Mouse (Mus musculus) brain, adult 2 months (tissue): Measurements from ENCODE around the gene Trim42.
A peak's percentile ranks its signal among the peaks of the same experiment; 100 is the strongest.

Experiments used
- DNase-seq: peaks from one replicate; pipeline ENCODE4 v3.0.0; 2011; ENCODE audit warnings: low read depth, low spot score

The Trim42 gene

GRCm38 (mm10) chr9:97369591-97369990 is at the start of gene Trim42:
Gene Trim42, minus strand, starts transcription at chr9:97369958.
- DNase-seq = peak; percentile 15

GRCm38 (mm10) chr9:97414876-97415668 is 45.3 kb upstream of the Trim42 start:
- peak; percentile 24 for DNase-seq

GRCm38 (mm10) chr9:97408142-97408541 is 38.4 kb upstream of the Trim42 start:
- peak; percentile 27 for DNase-seq

GRCm38 (mm10) chr9:97356441-97356840 is 13.3 kb downstream of the Trim42 start:
- no peak for DNase-seq

GRCm38 (mm10) chr9:97344767-97345297 is 24.9 kb downstream of the Trim42 start:
- no peak for DNase-seq

- peak; percentile 32 for DNase-seq
Measured at GRCm38 (mm10) chr9:97341772-97342171, 28.0 kb downstream of the Trim42 start.

- peak; percentile 71 for DNase-seq
Measured at GRCm38 (mm10) chr9:97322846-97323245, 46.9 kb downstream of the Trim42 start.

- no peak for DNase-seq
Measured at GRCm38 (mm10) chr9:97322120-97322519, 47.6 kb downstream of the Trim42 start.

GRCm38 (mm10) chr9:97315421-97316055 is 54.2 kb downstream of the Trim42 start:
- peak; percentile 12 for DNase-seq

GRCm38 (mm10) chr9:97311614-97312013 is 58.1 kb downstream of the Trim42 start:
- DNase-seq = no peak

GRCm38 (mm10) chr9:97309509-97310053 is 60.2 kb downstream of the Trim42 start:
- no peak for DNase-seq

- DNase-seq = no peak
Measured at GRCm38 (mm10) chr9:97307705-97308485, 61.9 kb downstream of the Trim42 start.
